Mouse (Mus musculus) heart, postnatal 10 days (tissue): Measurements from ENCODE around the gene Clmp. TPM values are rescaled to one million over a fixed set of nuclear protein-coding genes. Genes with fewer than 3 reads are reported as not detected.

Experiments used
- DNase-seq, 2 experiments: peaks; one replicate each; pipeline ENCODE4 v3.0.0; 2021
- intact Hi-C: fragments of 180-260 bp; cut with DNase I; formaldehyde crosslinking; loops from one replicate; pipeline ENCODE4 v1.15.1; 2025
- total RNA-seq, 2 experiments: library from RNA; stranded (reverse); gene quantifications; 2 replicates each; pipeline ENCODE4 v1.2.3; 2021

Clmp gene
- total RNA-seq, result 1 to 10 TPM; 4.8 to 7.8 TPM

DNA sequence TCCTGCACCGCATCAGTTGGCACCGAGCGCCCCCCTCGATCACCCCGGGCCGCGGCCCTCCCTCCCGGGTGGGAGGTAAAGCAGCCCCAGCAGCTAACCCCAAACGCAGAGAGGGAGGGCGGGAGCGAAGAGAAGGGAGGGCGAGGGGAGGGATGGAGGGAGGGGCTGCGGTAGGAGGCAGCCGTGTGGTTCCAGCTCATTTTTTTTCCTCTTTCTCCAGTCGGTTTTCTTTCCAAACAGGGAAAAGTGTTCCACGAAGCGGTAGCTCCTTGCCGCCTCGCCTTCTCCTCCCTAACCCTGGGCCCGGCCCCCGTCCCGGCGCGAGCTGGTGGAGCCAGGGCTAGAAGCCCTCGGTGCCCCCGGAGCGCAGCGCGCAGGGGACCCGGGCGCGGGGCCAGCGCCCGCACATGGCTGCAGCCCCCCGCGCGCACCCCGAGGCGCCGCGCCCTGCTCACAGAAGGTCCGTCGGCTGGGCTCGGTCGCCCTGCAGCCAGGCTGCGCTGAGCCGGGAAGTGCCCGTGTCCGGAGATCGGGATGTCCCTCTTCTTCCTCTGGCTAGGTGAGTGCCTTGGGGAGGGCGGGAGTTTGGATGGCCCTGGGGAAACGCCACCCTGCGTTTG, at the start of gene Clmp:
TSS of gene Clmp (plus strand) at position 162 of the 620 bp plus-strand sequence.
- DNase-seq, result peak; percentile 36 to 39
- intact Hi-C loops, result no loop called here

DNA sequence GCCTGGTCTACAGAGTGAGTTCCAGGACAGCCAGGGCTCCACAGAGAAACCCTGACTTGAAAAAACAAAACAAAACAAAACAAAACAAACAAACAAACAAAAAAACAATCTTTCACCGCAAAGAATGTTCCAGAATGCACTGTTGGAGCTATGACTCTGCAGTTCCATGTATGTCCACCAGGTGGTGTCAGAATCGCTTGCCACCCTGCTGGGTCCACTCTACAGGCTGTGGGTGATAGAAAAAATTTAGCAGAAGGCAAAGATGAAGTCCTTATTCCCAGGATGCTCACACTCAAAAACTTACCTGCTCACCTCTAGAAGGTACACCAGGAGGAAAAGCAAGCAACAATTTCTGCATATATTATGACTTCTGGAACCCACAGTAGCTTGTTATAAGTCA, 49.7 kb upstream of the Clmp start:
- intact Hi-C loops, result loop anchor here (1.0 kb wide), 1 partner anchor 114 kb away; no protein-coding TSS in a partner anchor
- DNase-seq, result peak; percentile 74 to 82

DNA sequence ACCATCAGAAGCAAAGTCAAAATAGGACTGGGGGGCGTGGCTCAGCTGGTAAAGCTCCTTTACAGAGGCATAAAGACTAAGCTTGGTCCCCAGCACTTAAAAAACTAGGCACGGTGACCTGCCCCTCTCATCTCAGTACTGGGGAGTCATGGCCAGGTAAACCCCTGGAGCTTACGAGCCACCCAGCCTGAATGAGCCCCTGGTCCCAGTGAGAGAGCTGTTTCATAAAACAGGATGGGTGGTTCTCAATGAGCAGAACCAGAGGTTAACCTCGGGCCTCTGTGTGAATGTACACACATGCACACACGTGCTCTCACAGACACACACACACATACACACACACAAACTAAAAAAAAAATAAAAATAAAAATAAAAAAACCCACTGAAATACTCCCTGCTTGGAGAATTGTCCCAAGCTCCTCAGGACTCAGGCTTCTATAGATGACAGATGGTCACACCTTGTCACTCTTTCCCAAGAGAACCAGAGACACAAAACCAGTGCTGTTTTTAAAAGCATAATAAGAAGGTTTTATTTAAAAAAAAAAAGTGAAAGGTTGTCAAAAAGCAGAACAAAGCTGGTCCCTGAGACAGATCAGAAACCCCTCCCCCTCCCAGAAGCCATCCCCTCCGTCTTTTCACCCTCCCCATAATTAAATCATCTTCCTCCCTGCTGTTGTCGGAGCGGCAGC, 47.9 kb upstream of the Clmp start:
- intact Hi-C loops, result no loop called here
- DNase-seq, result no peak

DNA sequence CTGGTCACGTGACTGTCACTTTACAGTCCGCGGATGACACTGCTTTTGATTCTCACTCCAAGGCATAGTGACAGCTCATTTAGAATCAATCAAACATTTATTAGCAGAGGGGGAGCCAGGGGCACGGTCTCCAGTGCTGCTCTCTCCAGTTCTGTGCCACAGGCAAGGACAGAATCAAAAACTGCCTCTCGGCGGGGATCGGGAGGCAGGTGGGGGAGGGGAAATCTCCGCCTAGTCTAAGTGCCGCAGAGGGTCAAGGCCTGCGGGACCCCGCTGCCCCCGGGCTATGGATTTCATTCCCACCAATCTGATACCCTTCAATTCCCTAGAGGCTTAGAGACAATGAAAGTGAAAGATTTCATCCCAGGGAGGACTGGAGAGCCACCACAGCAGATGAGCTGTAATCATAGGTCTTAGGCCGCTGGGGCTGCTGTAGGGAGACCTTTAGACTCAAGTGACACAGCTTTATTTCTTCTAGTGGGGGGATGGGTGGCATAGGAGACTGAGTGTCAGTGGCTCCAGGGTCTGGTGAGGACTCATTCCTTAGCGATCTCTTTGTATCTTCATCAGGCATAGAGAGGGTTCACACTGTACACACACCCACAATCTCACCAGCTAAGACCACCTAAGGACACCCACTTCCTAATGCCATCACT, 47.2 kb upstream of the Clmp start:
- intact Hi-C loops, result no loop called here
- DNase-seq, result peak; percentile 44 to 56

DNA sequence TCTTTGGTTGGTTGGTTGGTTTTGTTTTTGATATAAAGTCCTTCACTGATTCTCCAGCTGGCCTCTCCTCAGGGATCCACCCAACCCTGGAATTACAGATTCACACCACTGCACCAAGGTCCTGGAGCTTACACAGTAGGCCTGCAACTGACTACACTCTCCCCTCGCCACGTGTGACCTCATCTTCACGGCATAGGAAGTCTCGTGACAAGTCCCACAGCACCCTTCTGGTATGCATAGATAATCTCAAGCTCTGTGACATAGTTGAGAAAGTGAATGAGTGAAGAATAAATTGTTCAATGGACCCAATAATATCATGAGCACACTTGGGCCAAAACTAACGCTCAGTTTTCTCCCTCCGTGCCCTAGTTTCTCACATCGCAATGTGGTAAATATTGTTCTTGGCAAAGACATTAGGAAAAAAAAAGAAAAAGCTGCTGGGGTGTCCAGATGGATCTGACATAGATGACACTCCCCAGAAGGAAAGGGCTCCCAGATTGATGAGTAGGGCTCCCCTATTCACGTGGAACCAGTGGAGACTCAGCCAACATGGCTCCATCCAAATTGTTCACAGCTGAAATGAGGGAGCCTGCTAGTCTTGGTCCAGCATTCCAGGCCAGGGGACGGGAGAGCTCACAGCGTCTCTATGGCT, 46.1 kb upstream of the Clmp start:
- intact Hi-C loops, result no loop called here

DNA sequence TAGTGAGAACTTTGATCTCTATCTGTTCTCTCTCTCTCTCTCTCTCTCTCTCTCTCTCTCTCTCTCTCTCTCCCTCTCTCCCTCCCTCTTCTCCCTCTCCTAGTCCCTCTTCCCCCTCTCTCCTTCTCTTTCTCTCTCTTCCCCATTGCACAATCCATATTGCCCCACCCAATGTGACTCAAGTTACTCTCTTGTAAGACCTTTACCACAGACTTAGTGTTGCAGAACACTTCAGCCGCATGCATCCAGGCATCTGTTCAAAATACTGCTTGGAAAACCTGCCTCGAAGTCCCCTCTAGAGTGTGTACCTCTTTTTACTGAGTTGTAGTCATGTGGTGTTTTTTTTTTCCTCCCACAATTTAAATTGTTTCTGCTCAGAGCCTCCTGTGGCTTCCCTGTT, 44.4 kb upstream of the Clmp start:
- DNase-seq, result no peak
- intact Hi-C loops, result no loop called here

More for the DNA sequence above, 46.1 kb upstream of the Clmp start:
- peak in 1 of 2 experiments; percentile 32 for DNase-seq

DNA sequence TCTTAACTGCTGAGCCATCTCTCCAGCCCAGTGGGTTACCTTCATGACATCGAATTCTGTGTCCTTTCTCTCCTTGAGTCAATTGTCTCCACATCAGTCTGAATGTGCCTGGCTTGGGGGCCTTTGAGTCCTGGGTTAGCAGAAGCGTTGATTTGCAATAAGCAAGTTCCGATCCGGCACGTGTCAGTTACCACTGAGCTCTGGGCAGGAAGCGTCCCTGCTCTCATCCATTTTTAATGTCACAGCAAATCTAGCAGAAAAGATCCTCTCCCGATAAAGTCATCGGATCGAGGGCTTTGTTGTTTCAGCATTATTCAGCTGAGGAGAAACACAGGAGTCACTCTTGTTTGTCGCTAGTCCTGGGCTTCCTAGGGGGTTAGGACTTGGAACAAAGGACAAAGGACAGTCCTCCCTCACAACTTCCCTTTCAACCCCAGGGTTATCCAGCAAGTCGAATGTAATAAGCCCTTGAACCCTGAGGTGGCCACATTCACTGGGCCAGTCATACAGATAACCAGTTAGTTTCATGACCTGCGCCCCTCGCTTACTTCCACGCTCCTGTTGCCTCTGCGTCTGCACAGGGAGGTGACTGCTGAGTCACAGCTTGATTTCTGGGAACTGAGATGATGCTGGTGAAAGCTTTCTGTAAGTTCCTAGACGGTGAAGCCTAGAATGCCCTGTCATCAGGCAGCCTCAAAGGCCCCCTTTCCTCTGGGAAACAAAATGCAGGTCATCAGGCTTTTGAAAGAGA, 43.1 kb upstream of the Clmp start:
- intact Hi-C loops, result no loop called here
- DNase-seq, result no peak

DNA sequence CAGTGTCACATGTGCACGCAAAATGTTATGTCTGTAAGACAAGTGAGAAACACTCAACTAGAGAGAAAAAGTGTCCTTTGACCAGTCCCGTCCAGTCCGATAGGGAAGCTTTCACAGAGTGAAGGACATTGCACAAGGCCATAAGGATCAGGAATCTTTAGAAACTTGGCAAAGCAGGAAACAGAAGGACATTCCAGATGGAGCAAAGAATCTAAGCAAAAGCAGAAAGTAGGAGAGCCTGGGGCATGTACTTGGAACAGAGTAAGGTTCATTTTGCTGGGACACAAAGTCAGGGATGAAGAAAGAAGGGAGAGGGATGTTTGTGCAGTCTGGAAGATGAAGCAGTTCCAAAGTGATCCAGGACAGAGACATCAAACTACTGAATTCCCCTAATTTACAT, 36.3 kb upstream of the Clmp start:
- no peak for DNase-seq
- intact Hi-C loops, result loop anchor here (5.0 kb wide), 1 partner anchor 33 kb away; no protein-coding TSS in a partner anchor

DNA sequence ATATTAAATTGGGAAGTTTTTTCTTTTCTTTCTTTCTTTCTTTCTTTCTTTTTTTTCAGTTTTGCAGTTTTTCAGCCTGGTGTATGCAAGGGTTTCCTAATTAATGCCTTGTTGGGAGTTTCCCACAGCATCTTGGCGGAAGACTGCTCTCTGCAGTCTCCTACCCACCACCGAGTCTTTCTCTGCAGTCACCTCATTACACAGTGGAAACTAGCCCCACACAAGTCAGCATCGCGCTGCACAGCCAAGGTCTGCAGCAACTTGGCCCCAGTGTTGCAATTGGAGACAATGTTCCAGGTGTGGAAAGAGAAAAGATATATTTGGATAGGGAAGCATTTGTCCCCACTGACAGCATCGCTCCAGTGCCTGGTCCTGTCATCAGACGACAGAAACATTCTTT, 35.8 kb upstream of the Clmp start:
- intact Hi-C loops, result loop anchor here (5.0 kb wide), 1 partner anchor 32 kb away; no protein-coding TSS in a partner anchor
- no peak for DNase-seq

DNA sequence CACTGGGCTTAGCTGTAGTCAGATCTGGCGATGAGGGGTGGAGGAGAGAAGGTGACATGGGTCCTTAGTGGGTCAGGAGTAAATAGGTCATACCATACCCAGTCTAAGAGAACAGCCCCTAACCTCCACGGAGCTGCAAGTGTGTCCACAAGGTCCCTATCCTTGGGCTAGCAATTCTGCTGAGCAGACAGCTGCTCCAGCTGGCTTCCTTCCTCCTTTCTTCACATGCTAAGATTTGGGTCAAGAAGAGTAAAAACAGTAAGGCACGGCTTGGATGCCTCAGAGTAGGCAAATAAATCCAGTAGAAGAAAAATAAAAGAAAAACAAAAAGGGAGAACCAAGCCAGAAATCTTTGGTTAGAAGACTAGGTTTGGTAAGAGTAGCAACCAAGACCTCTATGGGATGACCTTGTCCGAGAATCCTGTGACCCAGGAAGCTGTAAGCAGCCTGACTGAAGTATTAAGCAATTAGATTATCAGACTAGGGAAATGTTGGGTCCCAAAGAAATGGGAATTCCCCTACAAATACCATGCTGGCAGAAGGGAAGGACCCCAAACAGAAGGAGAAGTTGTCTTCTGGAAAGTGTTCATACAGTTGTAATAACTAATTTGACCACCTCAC, 34.4 kb upstream of the Clmp start:
- intact Hi-C loops, result no loop called here
- DNase-seq, result peak; percentile 54 to 60

DNA sequence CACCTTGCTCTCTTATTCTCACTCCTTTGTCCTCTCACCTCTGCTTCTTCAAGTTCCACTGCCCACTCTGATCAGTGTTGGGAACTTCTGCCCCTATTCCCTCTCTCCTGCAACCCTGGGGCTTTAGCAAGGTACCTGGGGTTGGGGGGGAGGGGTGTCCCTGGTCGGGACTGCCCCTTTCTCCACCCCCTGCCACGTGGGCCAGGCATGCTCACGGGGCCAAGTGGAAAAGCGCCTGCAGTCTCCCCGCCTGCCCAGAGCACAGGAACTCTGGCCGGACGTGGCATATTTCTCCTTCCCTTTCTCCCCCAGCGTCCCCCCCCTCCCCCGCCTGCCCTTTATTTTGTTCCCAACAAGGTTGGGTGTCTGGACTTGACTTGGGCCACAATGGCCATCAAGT, 33.0 kb upstream of the Clmp start:
- intact Hi-C loops, result no loop called here
- no peak for DNase-seq

- intact Hi-C loops, result no loop called here
- no peak for DNase-seq
Observed at GRCm38 (mm10) chr9:40666190-40666803, 19.5 kb upstream of the Clmp start.

DNA sequence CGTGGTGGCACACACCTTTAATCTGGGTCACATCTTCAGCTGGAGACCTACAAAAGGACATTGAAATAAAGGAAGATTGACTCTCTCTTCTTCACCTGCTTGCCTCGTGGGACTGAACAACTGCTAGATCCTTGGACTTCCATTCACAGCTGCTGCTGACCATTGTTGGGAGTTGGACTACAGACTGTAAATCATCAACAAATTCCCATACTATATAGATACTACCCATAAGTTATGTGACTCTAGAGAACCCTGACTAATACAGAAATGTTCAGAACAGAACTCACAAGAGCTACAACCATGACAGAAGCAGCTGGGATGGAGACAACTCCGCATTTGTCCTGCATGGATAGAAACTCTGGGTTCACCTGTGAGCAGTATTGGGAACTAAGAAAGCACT, 15.4 kb upstream of the Clmp start, which contains the start of gene Gm21915:
TSS of gene Gm21915 (plus strand) at position 301 of the 400 bp plus-strand sequence.
- DNase-seq, result no peak
- intact Hi-C loops, result no loop called here

DNA sequence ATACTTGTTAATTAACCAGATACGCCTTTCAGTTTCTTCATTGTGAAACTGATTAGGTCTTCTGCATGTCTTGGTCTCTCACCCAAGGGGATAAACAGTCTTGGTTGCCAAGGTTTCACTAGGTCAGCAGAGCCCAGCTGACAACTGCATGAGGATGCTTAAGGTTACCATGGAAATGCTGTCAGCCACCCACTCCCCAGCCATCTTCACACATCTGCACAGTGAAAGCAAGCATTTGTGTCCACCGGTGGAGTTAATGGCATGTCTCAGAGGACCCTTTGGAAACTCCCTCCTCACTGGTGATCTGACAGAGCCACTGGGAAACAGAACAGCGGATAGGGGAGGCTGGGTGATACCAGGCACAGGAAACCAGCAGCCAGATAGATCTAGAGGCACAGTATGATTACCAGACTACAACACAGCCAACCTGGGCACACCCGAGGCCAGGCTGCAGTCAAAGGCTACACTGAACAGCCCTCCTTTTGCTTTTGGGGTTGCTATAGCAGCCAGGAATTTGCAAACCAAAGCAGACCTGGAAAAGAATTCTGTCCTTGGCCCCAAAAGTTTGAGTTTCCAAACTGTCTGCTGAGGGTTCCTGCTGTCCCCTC, 14.3 kb upstream of the Clmp start:
- intact Hi-C loops, result no loop called here
- peak in 1 of 2 experiments; percentile 20 for DNase-seq

DNA sequence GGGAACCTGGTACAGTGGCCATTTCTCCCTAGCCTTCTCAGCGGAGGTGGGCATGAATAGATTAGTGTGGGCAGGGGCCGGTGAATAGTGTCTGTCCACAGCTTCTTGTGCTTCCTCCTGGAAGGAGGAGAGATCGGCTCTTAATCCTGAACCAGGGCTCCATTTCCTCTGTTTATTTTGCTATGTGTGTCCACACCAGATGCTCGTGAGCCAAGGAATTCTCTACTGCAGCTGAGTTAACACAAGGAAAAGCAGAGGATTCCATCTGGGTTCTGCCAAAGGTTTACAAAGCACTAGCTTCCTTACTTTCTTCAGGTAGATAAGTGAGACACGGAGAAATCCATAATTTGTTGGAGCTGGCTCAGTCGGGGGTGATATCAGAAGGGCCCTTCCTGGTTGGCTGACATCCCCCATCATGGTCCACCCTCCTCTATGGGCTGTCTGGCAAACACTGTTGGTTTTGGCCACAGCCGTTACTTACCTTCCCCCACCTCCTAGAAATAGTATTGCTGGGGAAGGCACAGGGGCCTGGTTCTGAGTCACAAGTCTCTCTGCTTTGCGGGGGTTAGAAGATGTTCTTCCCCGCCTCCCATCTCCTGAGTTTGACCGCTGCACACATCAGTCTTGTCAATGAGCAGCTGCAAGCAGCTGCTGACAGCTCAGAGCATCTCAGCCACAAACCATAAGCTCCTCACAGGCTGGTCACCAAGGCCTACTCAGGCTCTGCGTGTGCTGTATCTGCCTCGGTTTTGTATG, 10.4 kb upstream of the Clmp start:
- intact Hi-C loops, result no loop called here
- peak in 1 of 2 experiments; percentile 41 for DNase-seq

DNA sequence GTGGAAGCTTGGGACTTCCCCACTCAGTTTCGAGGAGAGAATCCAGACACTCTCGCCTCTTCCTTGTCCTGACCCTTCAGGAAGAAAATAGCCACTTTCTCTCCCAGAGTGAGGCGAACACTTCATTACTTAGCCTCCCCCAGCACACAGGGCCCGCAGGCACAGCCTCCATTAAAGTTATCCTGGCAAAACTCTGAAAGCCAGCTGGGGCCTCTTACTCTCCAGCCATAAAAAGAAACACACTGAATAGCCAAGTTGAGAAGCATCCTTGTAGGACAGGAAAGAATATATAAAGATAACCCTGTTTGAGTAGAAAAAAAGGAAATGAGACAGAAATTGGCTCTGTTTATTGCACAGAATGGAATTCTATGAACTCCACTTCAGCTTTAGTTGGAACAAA, 7.1 kb upstream of the Clmp start:
- intact Hi-C loops, result no loop called here
- peak in 1 of 2 experiments; percentile 18 for DNase-seq

GRCm38 (mm10) chr9:40686421-40686899, 698 bp downstream of the Clmp start:
- DNase-seq, result peak in 1 of 2 experiments; percentile 48
- intact Hi-C loops, result no loop called here

GRCm38 (mm10) chr9:40687053-40687452, 1.3 kb downstream of the Clmp start:
- intact Hi-C loops, result no loop called here
- DNase-seq, result no peak
